Mouse (Mus musculus): ENCODE results near the gene Adal.
"Not testable (repeated sequence)": the region's sequence is repeated elsewhere in the genome, so short reads cannot be mapped to it uniquely, and the experiment has no call there.

Gene Adal

GRCm38 (mm10) chr2:121140018-121140882, at the start of gene Adal, which contains the start of gene Lcmt2:
Gene Adal (plus strand): TSS chr2:121140428.
Gene Lcmt2 (minus strand): TSS chr2:121140653.
- peak; percentile 89 for DNase-seq (ENCODE audit: low spot score)

- DNase-seq (ENCODE audit: low spot score): peak; percentile 74
Observed at GRCm38 (mm10) chr2:121102051-121102450, 38.2 kb upstream of the Adal start.

GRCm38 (mm10) chr2:121105940-121106339, 34.3 kb upstream of the Adal start:
- DNase-seq (ENCODE audit: low spot score): no peak

- DNase-seq (ENCODE audit: low spot score): no peak
Observed at GRCm38 (mm10) chr2:121109695-121110094, 30.5 kb upstream of the Adal start, which contains the start of gene Tgm7. Gene Tgm7 (minus strand): TSS chr2:121109795.

GRCm38 (mm10) chr2:121115418-121115817, 24.8 kb upstream of the Adal start:
- DNase-seq (ENCODE audit: low spot score): no peak

GRCm38 (mm10) chr2:121119260-121119659, 21.0 kb upstream of the Adal start:
- DNase-seq (ENCODE audit: low spot score): no peak

- not testable (repeated sequence) for DNase-seq (ENCODE audit: low spot score)
Observed at GRCm38 (mm10) chr2:121126302-121126701, 13.9 kb upstream of the Adal start.

- DNase-seq (ENCODE audit: low spot score): no peak
Observed at GRCm38 (mm10) chr2:121127536-121127935, 12.7 kb upstream of the Adal start.

- no peak for DNase-seq (ENCODE audit: low spot score)
Observed at GRCm38 (mm10) chr2:121128865-121129620, 11.2 kb upstream of the Adal start.

- no peak for DNase-seq (ENCODE audit: low spot score)
Observed at GRCm38 (mm10) chr2:121132822-121133221, 7.4 kb upstream of the Adal start.

GRCm38 (mm10) chr2:121137371-121137770, 2.9 kb upstream of the Adal start:
- DNase-seq (ENCODE audit: low spot score): no peak

- peak; percentile 22 for DNase-seq (ENCODE audit: low spot score)
Observed at GRCm38 (mm10) chr2:121139266-121140017, 786 bp upstream of the Adal start.

- DNase-seq (ENCODE audit: low spot score): no peak
Observed at GRCm38 (mm10) chr2:121141216-121142035, 1.2 kb downstream of the Adal start.

GRCm38 (mm10) chr2:121142415-121142814, 2.2 kb downstream of the Adal start:
- no peak for DNase-seq (ENCODE audit: low spot score)

- DNase-seq (ENCODE audit: low spot score): no peak
Observed at GRCm38 (mm10) chr2:121149679-121150078, 9.5 kb downstream of the Adal start.

GRCm38 (mm10) chr2:121153100-121153499, 12.9 kb downstream of the Adal start:
- no peak for DNase-seq (ENCODE audit: low spot score)

GRCm38 (mm10) chr2:121169173-121169572, 28.9 kb downstream of the Adal start:
- DNase-seq (ENCODE audit: low spot score): no peak

GRCm38 (mm10) chr2:121169902-121170301, 29.7 kb downstream of the Adal start:
- DNase-seq (ENCODE audit: low spot score): peak; percentile 34

- DNase-seq (ENCODE audit: low spot score): peak; percentile 50
Observed at GRCm38 (mm10) chr2:121170481-121170971, 30.3 kb downstream of the Adal start, which contains the start of gene Tubgcp4. Gene Tubgcp4 (plus strand): TSS chr2:121170654.

GRCm38 (mm10) chr2:121170980-121171742, 30.9 kb downstream of the Adal start, which contains the start of gene Zscan29:
Gene Zscan29 (minus strand): TSS chr2:121171125.
- DNase-seq (ENCODE audit: low spot score): peak; percentile 92

All from urinary bladder, postnatal 14 days (tissue).